Mouse (Mus musculus) heart, postnatal 25 days (tissue): ENCODE results near the gene Cerk. TPM values are rescaled to one million over a fixed set of nuclear protein-coding genes. Genes with fewer than 3 reads are reported as not detected.
"Not testable (repeated sequence)": the region's sequence is repeated elsewhere in the genome, so short reads cannot be mapped to it uniquely, and the experiment has no call there.

Experiments used
- DNase-seq: peaks from one replicate; pipeline ENCODE4 v3.0.0; 2022; ENCODE audit warnings: low spot score
- intact Hi-C: fragments of 180-260 bp; cut with DNase I; formaldehyde crosslinking; loops from one replicate; pipeline ENCODE4 v1.15.1; 2025
- total RNA-seq, 2 experiments: library from RNA; stranded (reverse); gene quantifications; 2 replicates each; pipeline ENCODE4 v1.2.3; 2021

Cerk gene
- total RNA-seq, 2 experiments from 2014 or later = 29.7 to 29.9 TPM

GRCm38 (mm10) chr15:86169817-86170110, 16.2 kb downstream of the Cerk start:
- intact Hi-C loops = loop anchor here (10.0 kb wide), 1 partner anchor 955 kb away; no protein-coding TSS in a partner anchor
- no peak for DNase-seq

- no peak for DNase-seq
- intact Hi-C loops = loop anchor here (10.0 kb wide), 1 partner anchor 956 kb away; no protein-coding TSS in a partner anchor
These were observed 16.8 kb downstream of the Cerk start for GRCm38 (mm10) chr15:86168941-86169816.

GRCm38 (mm10) chr15:86168505-86168867, 17.5 kb downstream of the Cerk start:
- intact Hi-C loops = loop anchor here (10.0 kb wide), 1 partner anchor 956 kb away; no protein-coding TSS in a partner anchor
- DNase-seq = no peak

- DNase-seq = no peak
- intact Hi-C loops = loop anchor here (10.0 kb wide), 1 partner anchor 957 kb away; no protein-coding TSS in a partner anchor
These were observed 18.0 kb downstream of the Cerk start for GRCm38 (mm10) chr15:86167787-86168504.

GRCm38 (mm10) chr15:86167032-86167655, 18.8 kb downstream of the Cerk start:
- intact Hi-C loops = loop anchor here (10.0 kb wide), 1 partner anchor 958 kb away; no protein-coding TSS in a partner anchor
- no peak for DNase-seq

- no peak for DNase-seq
- intact Hi-C loops = loop anchor here (10.0 kb wide), 1 partner anchor 959 kb away; no protein-coding TSS in a partner anchor
These were observed 19.9 kb downstream of the Cerk start for GRCm38 (mm10) chr15:86165811-86166590.

- intact Hi-C loops = loop anchor here (10.0 kb wide), 1 partner anchor 960 kb away; no protein-coding TSS in a partner anchor
- no peak for DNase-seq
These were observed 21.1 kb downstream of the Cerk start for GRCm38 (mm10) chr15:86164718-86165345.

- not testable (repeated sequence) for DNase-seq
- intact Hi-C loops = loop anchor here (10.0 kb wide), 1 partner anchor 963 kb away; no protein-coding TSS in a partner anchor
These were observed 24.1 kb downstream of the Cerk start for GRCm38 (mm10) chr15:86161800-86162199.

GRCm38 (mm10) chr15:86160906-86161305, 25.0 kb downstream of the Cerk start:
- no peak for DNase-seq
- intact Hi-C loops = loop anchor here (10.0 kb wide), 1 partner anchor 964 kb away; no protein-coding TSS in a partner anchor

GRCm38 (mm10) chr15:86159719-86160118, 26.2 kb downstream of the Cerk start:
- DNase-seq = no peak
- intact Hi-C loops = loop anchor here (10.0 kb wide), 2 partner anchors 45 to 965 kb away; no protein-coding TSS in a partner anchor

GRCm38 (mm10) chr15:86159093-86159492, 26.8 kb downstream of the Cerk start:
- DNase-seq = no peak
- intact Hi-C loops = loop anchor here (10.0 kb wide), 1 partner anchor 46 kb away; no protein-coding TSS in a partner anchor

GRCm38 (mm10) chr15:86156492-86156891, 29.4 kb downstream of the Cerk start:
- intact Hi-C loops = loop anchor here (10.0 kb wide), 1 partner anchor 48 kb away; no protein-coding TSS in a partner anchor

GRCm38 (mm10) chr15:86153481-86153960, 32.4 kb downstream of the Cerk start:
- intact Hi-C loops = loop anchor here (10.0 kb wide), 1 partner anchor 51 kb away; no protein-coding TSS in a partner anchor
- no peak for DNase-seq

More at GRCm38 (mm10) chr15:86156492-86156891, 29.4 kb downstream of the Cerk start:
- no peak for DNase-seq

GRCm38 (mm10) chr15:86150593-86150992, 35.3 kb downstream of the Cerk start:
- intact Hi-C loops = loop anchor here (10.0 kb wide), 1 partner anchor 54 kb away; no protein-coding TSS in a partner anchor

GRCm38 (mm10) chr15:86146922-86147321, 39.0 kb downstream of the Cerk start:
- intact Hi-C loops = no loop called here
- no peak for DNase-seq

More at GRCm38 (mm10) chr15:86150593-86150992, 35.3 kb downstream of the Cerk start:
- no peak for DNase-seq

- intact Hi-C loops = no loop called here
- no peak for DNase-seq
These were observed 40.9 kb downstream of the Cerk start for GRCm38 (mm10) chr15:86145046-86145445.

- intact Hi-C loops = loop anchor here (5.0 kb wide), 2 partner anchors 38 to 88 kb away; no protein-coding TSS in a partner anchor
- no peak for DNase-seq
These were observed 41.4 kb downstream of the Cerk start for GRCm38 (mm10) chr15:86144577-86144976.

GRCm38 (mm10) chr15:86140323-86140722, 45.6 kb downstream of the Cerk start:
- DNase-seq = no peak
- intact Hi-C loops = loop anchor here (5.0 kb wide), 2 partner anchors 42 to 92 kb away; no protein-coding TSS in a partner anchor
